Mouse (Mus musculus) c-Kit-positive CD71-negative TER-119-negative erythroid progenitor cells, embryonic 14.5 days (primary cell): ENCODE results near the gene Cct6b.
A peak's percentile ranks its signal among the peaks of the same experiment; 100 is the strongest.

Source experiments
- DNase-seq: peaks from one replicate; pipeline ENCODE4 v3.0.0-alpha.2; 2013; ENCODE audit warnings: low read depth

Cct6b gene

DNA sequence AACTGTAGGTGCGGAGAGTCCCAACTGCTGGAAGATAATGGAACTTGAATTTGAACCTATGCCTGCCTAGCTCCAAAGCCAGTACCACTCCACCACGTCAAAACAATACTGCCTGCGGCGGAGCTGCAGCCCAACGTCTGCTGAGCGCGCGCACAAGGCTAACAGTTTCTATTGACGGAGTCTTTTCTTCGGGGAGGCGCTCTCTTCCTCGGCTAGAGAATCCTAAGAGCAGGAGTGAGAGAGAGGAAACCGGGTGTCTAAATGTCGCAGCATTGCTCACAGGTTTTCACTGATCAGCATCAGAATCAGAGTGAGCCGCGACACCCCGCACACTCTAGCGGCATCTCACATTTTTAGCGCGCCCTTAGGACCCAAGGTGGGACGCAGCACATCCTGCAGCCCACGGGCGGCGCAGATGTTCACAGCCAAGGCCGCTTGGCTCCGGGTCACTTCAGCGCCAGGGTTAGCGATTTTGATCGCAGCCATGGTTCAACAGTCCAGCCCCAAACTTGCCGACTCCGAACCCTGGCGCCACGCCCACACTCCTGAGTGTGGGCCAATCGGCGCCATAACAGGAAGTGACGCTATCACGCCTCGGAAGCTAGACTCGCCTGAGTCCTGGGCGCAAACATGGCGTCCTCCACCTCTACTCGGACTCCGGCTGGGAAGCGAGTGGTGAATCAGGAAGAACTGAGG is at the start of gene Cct6b, which contains the start of gene Zfp830:
Gene Cct6b (minus strand): TSS at position 580 of the 696 bp plus-strand sequence.
Gene Zfp830 (plus strand): TSS at position 604 of the 696 bp plus-strand sequence.
- peak; percentile 95 for DNase-seq

DNA sequence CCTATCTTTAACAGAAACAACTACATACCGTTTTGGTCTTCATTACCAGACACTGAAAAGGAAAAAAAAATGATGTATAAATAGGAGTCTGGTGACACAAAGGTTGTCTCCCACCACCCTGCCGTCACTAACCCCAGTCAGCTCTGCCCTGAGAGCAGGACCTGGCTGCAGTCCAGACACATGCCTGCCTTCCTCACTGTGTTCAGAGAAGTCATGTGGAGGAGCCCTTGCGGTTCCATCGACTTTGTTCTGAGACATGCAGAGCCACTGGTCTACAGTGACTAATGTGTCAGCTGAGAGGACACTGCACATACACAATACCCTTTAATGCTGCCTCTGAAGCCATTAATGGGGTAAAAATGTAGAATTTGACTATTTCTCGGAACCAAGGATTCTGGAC is 44.4 kb upstream of the Cct6b start:
- no peak for DNase-seq

- no peak for DNase-seq
Measured at GRCm38 (mm10) chr11:82807370-82807769, 43.2 kb upstream of the Cct6b start.

DNA sequence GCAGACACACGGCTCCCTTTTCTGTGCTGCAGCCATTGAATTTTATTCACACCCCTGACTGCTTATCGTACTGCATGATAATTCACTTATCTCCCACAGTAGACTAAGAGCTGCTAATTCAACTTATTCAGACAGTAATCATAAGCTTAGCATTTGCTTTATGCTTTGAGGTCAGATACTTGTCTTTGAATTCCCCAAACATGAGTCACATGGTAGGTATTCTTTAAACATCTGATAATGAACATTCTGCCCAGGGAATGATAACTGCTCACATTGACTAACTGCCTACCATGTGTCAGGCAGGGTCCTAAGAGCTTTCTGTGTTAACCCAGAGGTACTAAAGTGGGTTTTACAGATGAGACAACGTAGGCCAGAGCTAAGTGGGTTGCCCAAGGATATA is 42.5 kb upstream of the Cct6b start:
- DNase-seq = no peak

GRCm38 (mm10) chr11:82783453-82783852 is 19.3 kb upstream of the Cct6b start:
- no peak for DNase-seq

GRCm38 (mm10) chr11:82782197-82782596 is 18.1 kb upstream of the Cct6b start:
- DNase-seq = no peak

GRCm38 (mm10) chr11:82780983-82781903 is 17.1 kb upstream of the Cct6b start, which contains the start of gene Lig3:
TSS of gene Lig3 (plus strand) at chr11:82781108.
- DNase-seq = peak; percentile 89

GRCm38 (mm10) chr11:82780134-82780533 is 16.0 kb upstream of the Cct6b start:
- no peak for DNase-seq

GRCm38 (mm10) chr11:82764438-82764924 is 360 bp upstream of the Cct6b start:
- no peak for DNase-seq

- DNase-seq = no peak
Measured at GRCm38 (mm10) chr11:82763261-82763660, 860 bp downstream of the Cct6b start.

- DNase-seq = no peak
Measured at GRCm38 (mm10) chr11:82762286-82762829, 1.8 kb downstream of the Cct6b start.

- DNase-seq = no peak
Measured at GRCm38 (mm10) chr11:82755919-82756318, 8.2 kb downstream of the Cct6b start.

DNA sequence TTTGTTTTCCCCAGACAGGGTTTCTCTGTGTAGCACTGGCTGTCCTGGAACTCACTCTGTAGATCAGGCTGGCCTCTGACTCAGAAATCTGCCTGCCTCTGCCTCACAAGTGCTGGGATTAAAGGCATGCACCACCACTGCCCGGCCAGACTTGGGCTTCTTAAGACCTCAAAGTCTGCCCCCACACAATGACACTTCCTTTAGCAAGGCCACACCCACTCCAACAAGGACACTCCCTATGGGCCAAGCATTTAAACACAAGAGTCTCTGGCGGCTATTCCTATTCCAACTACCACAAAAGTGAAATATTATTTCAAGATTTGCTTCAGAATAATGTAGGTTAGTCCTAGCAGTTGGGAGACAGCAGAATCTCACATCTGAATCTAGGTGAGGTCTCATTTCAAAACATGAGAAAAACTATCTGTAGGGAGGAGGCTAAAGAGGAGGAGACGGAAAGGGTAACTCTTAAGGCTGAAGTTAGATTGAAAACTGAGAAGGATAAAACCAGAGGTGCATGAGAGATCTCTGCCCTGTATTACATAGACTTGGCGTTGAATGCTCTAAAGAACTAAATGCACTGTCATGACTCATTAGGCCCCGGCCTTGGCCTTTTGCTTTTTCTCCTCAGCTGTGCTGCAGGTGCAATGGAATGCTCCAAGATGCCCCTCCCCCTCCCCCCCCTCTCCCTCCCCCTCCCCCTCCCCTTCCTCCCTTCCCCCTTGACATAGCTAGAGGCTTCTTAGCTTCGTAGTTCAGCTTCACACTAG is 11.6 kb downstream of the Cct6b start:
- DNase-seq = no peak

- DNase-seq = peak; percentile 35
Measured at GRCm38 (mm10) chr11:82746857-82747366, 17.2 kb downstream of the Cct6b start.

DNA sequence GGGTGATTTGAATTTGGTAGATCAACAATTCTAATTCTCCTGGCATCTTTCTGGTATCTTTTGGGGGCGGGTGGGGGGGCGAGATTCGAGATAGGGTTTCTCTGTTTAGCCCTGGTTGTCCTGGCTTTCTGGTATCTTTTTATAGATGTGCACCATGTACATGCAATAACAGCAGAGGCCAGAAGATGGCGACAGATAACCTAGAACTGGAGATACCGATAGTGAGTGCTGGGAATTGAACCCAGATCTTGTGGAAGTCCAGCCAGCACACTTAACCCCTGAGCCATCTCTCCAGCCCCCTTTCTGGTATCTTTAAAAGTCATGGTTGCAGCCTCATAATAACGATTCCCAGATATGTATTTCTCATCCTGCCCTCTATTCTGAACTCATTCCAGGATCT is 18.0 kb downstream of the Cct6b start:
- peak; percentile 44 for DNase-seq

GRCm38 (mm10) chr11:82739006-82739405 is 25.1 kb downstream of the Cct6b start:
- no peak for DNase-seq

DNA sequence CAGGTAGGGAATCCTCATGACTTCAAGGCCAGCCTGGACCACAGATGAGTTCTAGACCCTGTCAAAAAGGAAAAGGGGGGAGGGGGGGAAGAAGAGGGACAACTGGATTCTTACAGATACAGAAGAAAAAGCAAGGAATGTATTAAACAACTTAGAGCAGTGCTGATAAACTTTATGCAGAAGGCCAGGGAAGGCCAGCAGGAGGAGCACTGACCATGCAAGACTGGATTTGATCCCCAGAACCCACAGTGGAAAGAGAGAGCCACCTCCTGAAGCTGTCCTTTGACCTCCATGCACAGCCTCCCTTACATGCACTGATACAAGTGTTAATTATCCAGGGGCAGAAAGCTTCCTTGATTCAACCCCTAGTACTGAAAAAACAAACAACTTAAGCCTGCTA is 29.9 kb downstream of the Cct6b start:
- no peak for DNase-seq

- no peak for DNase-seq
Measured at GRCm38 (mm10) chr11:82726862-82727261, 37.3 kb downstream of the Cct6b start.

GRCm38 (mm10) chr11:82719294-82719693 is 44.8 kb downstream of the Cct6b start:
- no peak for DNase-seq

- no peak for DNase-seq
Measured at GRCm38 (mm10) chr11:82712681-82713080, 51.4 kb downstream of the Cct6b start.

GRCm38 (mm10) chr11:82708934-82709333 is 55.2 kb downstream of the Cct6b start:
- no peak for DNase-seq

DNA sequence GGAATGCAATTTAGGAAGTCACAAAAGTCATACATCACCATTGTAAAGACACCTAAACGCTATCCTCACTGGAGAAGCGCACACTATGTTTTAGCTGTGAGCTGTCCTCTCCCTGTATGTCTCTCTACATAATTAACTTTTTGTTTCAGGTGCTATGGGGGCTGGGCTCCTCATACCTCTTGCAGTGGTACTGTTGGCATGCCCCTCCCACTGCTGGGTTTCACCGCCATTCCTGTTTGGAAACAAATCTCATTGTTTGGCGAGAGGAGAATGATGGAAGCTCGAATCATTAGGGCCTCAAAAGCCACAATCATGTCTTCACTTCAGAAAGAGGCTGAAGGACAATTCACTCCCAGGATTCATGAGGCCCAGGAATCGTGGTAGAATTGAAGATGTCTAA is 59.0 kb downstream of the Cct6b start:
- no peak for DNase-seq
